Mouse (Mus musculus): ENCODE measurements around the gene Krtap3-1. TPM values are rescaled to one million over a fixed set of nuclear protein-coding genes. Genes with fewer than 3 reads are reported as not detected.

Gene Krtap3-1
- polyA plus RNA-seq, 1 experiment from 2014 or later, result not detected

Other genes with a start within 250 kb of the Krtap3-1 start
- gene Krt25, start 243.7 kb downstream of the Krtap3-1 start, polyA plus RNA-seq (2015; fragmentation: Nextera tagmentation; extraction: Ambion mirVana), result 0.06 TPM in 1 of 2 replicates, not detected in the other
- 0.06 TPM in 1 of 2 replicates, not detected in the other for gene Krt26, start 228.7 kb downstream of the Krtap3-1 start, polyA plus RNA-seq (2015; fragmentation: Nextera tagmentation; extraction: Ambion mirVana)
- not detected in 2 replicates for gene Krt27, start 215.5 kb downstream of the Krtap3-1 start, polyA plus RNA-seq (2015; fragmentation: Nextera tagmentation; extraction: Ambion mirVana)
- gene Krt28, start 191.7 kb downstream of the Krtap3-1 start, polyA plus RNA-seq (2015; fragmentation: Nextera tagmentation; extraction: Ambion mirVana), result 0.08 TPM in 2 replicates
- 22.2 and 24.5 TPM in 2 replicates for gene Krt10, start 177.3 kb downstream of the Krtap3-1 start, polyA plus RNA-seq (2015; fragmentation: Nextera tagmentation; extraction: Ambion mirVana)
- 0.09 TPM in 1 of 2 replicates, not detected in the other for gene Krt12, start 144.4 kb downstream of the Krtap3-1 start, polyA plus RNA-seq (2015; fragmentation: Nextera tagmentation; extraction: Ambion mirVana)
- gene Krt20, start 128.5 kb downstream of the Krtap3-1 start, polyA plus RNA-seq (2015; fragmentation: Nextera tagmentation; extraction: Ambion mirVana), result 17.1 and 19.7 TPM in 2 replicates
- 33.1 and 41.9 TPM in 2 replicates for gene Krt23, start 73.5 kb downstream of the Krtap3-1 start, polyA plus RNA-seq (2015; fragmentation: Nextera tagmentation; extraction: Ambion mirVana)
- not detected in 2 replicates for gene Krt39, start 45.3 kb downstream of the Krtap3-1 start, polyA plus RNA-seq (2015; fragmentation: Nextera tagmentation; extraction: Ambion mirVana)
- not detected in 2 replicates for gene Krt40, start 23.5 kb downstream of the Krtap3-1 start, polyA plus RNA-seq (2015; fragmentation: Nextera tagmentation; extraction: Ambion mirVana)
- not detected in 2 replicates for gene Krtap3-3, start 15.8 kb downstream of the Krtap3-1 start, polyA plus RNA-seq (2015; fragmentation: Nextera tagmentation; extraction: Ambion mirVana)
- not detected in 2 replicates for gene Krtap3-2, start 9.8 kb downstream of the Krtap3-1 start, polyA plus RNA-seq (2015; fragmentation: Nextera tagmentation; extraction: Ambion mirVana)
- gene Gm11939, start 7.2 kb downstream of the Krtap3-1 start, polyA plus RNA-seq (2015; fragmentation: Nextera tagmentation; extraction: Ambion mirVana), result not detected in 2 replicates
- gene Krtap1-5, start 14.4 kb upstream of the Krtap3-1 start, polyA plus RNA-seq (2015; fragmentation: Nextera tagmentation; extraction: Ambion mirVana), result not detected in 2 replicates
- not detected in 2 replicates for gene Krtap1-4, start 17.0 kb upstream of the Krtap3-1 start, polyA plus RNA-seq (2015; fragmentation: Nextera tagmentation; extraction: Ambion mirVana)
- gene Krtap1-3, start 24.7 kb upstream of the Krtap3-1 start, polyA plus RNA-seq (2015; fragmentation: Nextera tagmentation; extraction: Ambion mirVana), result not detected in 2 replicates
- not detected in 2 replicates for gene Krtap9-3, start 31.5 kb upstream of the Krtap3-1 start, polyA plus RNA-seq (2015; fragmentation: Nextera tagmentation; extraction: Ambion mirVana)
- not detected in 2 replicates for gene Gm11938, start 36.7 kb upstream of the Krtap3-1 start, polyA plus RNA-seq (2015; fragmentation: Nextera tagmentation; extraction: Ambion mirVana)
- gene Gm11937, start 43.6 kb upstream of the Krtap3-1 start, polyA plus RNA-seq (2015; fragmentation: Nextera tagmentation; extraction: Ambion mirVana), result not detected in 2 replicates
- gene Krtap2-4, start 48.2 kb upstream of the Krtap3-1 start, polyA plus RNA-seq (2015; fragmentation: Nextera tagmentation; extraction: Ambion mirVana), result not detected in 2 replicates
- not detected in 2 replicates for gene Gm11562, start 53.8 kb upstream of the Krtap3-1 start, polyA plus RNA-seq (2015; fragmentation: Nextera tagmentation; extraction: Ambion mirVana)
- gene Krtap4-1, start 61.6 kb upstream of the Krtap3-1 start, polyA plus RNA-seq (2015; fragmentation: Nextera tagmentation; extraction: Ambion mirVana), result not detected in 2 replicates
- gene Krtap4-2, start 68.5 kb upstream of the Krtap3-1 start, polyA plus RNA-seq (2015; fragmentation: Nextera tagmentation; extraction: Ambion mirVana), result not detected in 2 replicates
- not detected in 2 replicates for gene Krtap4-7, start 77.5 kb upstream of the Krtap3-1 start, polyA plus RNA-seq (2015; fragmentation: Nextera tagmentation; extraction: Ambion mirVana)
- gene Gm11555, start 83.6 kb upstream of the Krtap3-1 start, polyA plus RNA-seq (2015; fragmentation: Nextera tagmentation; extraction: Ambion mirVana), result not detected in 2 replicates
- gene Gm11563, start 92.3 kb upstream of the Krtap3-1 start, polyA plus RNA-seq (2015; fragmentation: Nextera tagmentation; extraction: Ambion mirVana), result not detected in 2 replicates
- not detected in 2 replicates for gene Krtap4-6, start 99.3 kb upstream of the Krtap3-1 start, polyA plus RNA-seq (2015; fragmentation: Nextera tagmentation; extraction: Ambion mirVana)
- gene Gm14190, start 124.1 kb upstream of the Krtap3-1 start, polyA plus RNA-seq (2015; fragmentation: Nextera tagmentation; extraction: Ambion mirVana), result not detected in 2 replicates
- gene Gm14180, start 167.7 kb upstream of the Krtap3-1 start, polyA plus RNA-seq (2015; fragmentation: Nextera tagmentation; extraction: Ambion mirVana), result not detected in 2 replicates
- not detected in 2 replicates for gene Gm11595, start 206.3 kb upstream of the Krtap3-1 start, polyA plus RNA-seq (2015; fragmentation: Nextera tagmentation; extraction: Ambion mirVana)
- gene Krtap4-8, start 214.1 kb upstream of the Krtap3-1 start, polyA plus RNA-seq (2015; fragmentation: Nextera tagmentation; extraction: Ambion mirVana), result not detected in 2 replicates
- gene Krtap4-9, start 218.6 kb upstream of the Krtap3-1 start, polyA plus RNA-seq (2015; fragmentation: Nextera tagmentation; extraction: Ambion mirVana), result not detected in 2 replicates
- gene Gm11596, start 226.8 kb upstream of the Krtap3-1 start, polyA plus RNA-seq (2015; fragmentation: Nextera tagmentation; extraction: Ambion mirVana), result not detected in 2 replicates
- not detected in 2 replicates for gene Gm11569, start 232.3 kb upstream of the Krtap3-1 start, polyA plus RNA-seq (2015; fragmentation: Nextera tagmentation; extraction: Ambion mirVana)
- gene Gm11554, start 237.8 kb upstream of the Krtap3-1 start, polyA plus RNA-seq (2015; fragmentation: Nextera tagmentation; extraction: Ambion mirVana), result not detected in 2 replicates
- not detected in 2 replicates for gene Krtap4-13, start 243.3 kb upstream of the Krtap3-1 start, polyA plus RNA-seq (2015; fragmentation: Nextera tagmentation; extraction: Ambion mirVana)
- gene Gm11564, start 249.0 kb upstream of the Krtap3-1 start, polyA plus RNA-seq (2015; fragmentation: Nextera tagmentation; extraction: Ambion mirVana), result not detected in 2 replicates

All from stomach, embryonic 15.5 days (tissue).